Mouse (Mus musculus) G1E (cell line): ENCODE data around the gene Pagr1b.

Source experiments
- CTCF ChIP-seq: IDR thresholded peaks from 2 replicates; pipeline ENCODE4 v1.5.1; 2012; ENCODE audit warnings: low read depth, low read length, inconsistent platforms, mixed read lengths
- GATA1 ChIP-seq: IDR thresholded peaks from 2 replicates; pipeline ENCODE4 v1.6.1; 2012; ENCODE audit warnings: borderline replicate concordance, low read length, inconsistent platforms, mixed read lengths
- POLR2AphosphoS5 ChIP-seq: IDR thresholded peaks from 2 replicates; pipeline ENCODE4 v1.6.1; 2012; ENCODE audit warnings: low read depth, low read length, inconsistent platforms; ENCODE audit not compliant: insufficient replicate concordance

DNA sequence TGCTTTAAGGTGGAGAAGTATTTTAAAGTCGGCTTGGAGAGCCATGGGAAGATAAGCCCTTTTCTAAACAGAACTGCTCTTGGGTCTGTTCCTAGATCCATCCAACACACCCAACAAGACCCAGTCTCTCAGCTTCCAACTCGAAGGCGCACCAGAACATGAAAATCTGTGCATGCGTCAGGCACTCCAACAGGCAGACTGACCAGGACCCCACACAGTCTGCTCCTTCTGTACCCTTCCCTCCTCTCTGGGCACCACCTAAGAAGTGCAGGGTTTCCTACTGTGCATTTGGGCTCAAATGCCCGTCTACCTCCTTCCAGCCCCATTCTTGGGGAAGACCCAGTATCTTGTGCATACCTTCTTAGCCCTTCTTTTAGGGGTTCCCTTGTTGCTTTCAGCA is 4.2 kb upstream of the Pagr1b start:
- TF ChIP-seq GATA1 (no peak), CTCF (no peak), POLR2AphosphoS5 (no peak)
